Mouse (Mus musculus) urinary bladder, postnatal 25 days (tissue): ENCODE results near the gene Irf6.
A peak's percentile ranks its signal among the peaks of the same experiment; 100 is the strongest.

Experiments used
- DNase-seq: peaks from one replicate; pipeline ENCODE4 v3.0.0; 2022; ENCODE audit warnings: low spot score

Irf6 gene

DNA sequence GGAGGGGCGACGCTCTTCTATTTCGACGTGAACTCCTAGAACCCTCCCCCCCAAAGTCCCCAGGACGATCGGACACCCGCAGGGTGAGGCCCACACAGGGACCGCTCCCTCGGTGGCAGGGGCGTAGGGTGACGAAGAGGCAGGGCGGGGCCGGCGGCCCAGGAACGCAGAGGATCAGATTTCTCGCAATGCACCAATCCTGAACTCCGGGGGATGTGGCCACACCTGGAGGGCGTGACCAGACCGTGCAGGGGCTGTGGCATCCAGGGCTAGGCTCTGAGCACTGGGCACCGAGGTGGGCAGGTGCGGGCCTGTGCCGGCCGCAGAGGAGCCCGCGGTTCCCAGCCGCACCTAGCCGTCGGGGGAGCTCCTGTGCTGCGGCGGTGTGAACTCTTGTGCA lies at the start of gene Irf6:
Irf6 (plus strand) TSS at position 240 of the 400 bp plus-strand sequence.
- peak; percentile 65 for DNase-seq

DNA sequence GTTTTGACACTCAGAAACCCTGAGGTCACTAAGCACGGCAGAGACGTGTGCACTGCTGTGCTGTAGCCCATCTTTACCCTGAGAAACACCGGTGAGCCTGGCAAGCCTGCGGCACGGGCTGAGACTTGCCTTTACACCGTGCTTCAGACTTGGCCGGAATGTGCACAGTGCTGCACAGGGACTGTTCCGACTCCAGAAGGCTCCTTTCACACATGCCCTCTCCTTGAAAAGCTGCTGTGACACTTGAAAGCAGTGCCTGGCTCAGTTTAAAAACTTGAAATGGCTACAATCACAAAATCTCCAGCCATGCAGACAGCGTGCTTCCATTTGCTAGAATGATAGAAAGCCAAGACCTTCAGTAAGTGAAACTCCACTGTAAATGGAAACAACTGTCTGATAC lies 40.8 kb upstream of the Irf6 start:
- DNase-seq = no peak

DNA sequence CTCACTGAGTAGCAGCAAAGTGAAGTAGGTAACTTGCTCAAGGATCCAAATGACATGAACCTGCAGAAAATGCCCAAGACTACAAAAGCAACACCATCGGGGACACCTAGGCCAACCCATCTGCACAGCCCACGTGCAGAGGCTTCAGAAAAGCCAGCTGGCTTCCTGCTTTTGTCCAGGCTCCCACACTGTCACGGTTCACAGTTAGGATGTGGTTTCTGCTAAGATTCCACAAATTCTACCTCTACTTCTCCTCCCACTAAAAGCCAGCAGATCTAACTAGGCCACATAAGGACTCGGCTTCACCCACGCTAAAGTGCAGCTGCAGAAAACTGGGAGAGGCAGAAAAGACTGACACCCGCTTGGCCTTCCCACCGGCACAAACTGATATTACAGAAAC lies 30.1 kb upstream of the Irf6 start:
- no peak for DNase-seq

DNA sequence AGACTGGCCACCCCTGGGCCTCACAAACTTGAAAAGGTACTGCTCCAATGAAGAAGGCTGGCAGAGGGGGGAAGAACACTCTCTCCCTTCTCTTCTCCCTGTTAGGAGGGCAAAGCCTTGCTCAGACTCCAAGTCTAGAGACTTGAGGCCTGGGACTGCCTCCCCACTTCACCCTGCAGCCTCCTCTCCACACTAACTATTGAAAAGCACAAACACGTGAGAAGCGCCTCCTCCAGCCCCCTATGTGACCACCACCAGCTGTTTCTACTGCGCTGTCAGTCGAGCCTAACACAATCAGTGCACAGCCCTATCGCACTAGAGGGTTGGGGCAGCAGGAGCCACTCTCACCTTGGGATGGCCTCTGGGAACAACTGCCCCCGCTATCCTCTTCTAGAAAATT lies 29.6 kb upstream of the Irf6 start:
- DNase-seq = no peak

DNA sequence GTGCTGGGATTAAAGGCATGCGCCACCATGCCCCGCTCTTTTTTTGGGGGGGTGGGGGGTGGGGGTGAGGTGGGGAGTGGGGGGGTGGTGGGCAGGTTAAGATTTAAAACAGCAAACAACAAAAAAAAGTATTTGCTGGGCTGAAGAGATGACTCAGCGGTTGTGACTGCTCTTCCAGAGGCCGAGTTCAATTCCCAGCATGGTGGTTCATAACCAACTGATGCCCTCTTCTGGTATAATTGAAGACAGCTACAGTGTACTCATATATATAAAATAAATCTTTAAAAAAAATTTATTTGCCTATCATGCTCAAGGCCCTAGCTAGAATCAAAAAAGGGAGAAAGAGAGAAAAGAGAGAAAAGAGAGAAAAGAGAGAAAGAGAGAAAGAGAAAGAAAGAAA lies 27.1 kb upstream of the Irf6 start:
- DNase-seq = no peak

DNA sequence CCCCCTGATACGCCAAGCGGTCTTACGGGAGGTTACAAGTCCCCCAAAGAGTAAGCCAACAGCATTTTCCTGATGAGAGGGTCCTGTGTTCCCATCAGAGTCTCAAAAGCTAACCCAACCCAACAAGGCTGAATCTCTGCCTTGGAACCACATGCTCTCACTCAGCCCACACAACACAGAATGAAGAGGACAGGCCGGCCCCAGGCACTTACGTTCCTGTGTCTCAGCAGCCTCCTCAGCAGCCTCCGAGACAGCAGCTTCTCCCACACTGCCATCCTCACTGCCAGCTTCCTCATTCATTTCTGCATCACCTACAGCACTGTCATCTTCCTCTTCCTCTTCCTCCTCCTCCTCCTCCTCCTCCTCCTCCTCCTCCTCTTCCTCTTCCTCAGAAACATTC lies 24.9 kb upstream of the Irf6 start:
- no peak for DNase-seq

DNA sequence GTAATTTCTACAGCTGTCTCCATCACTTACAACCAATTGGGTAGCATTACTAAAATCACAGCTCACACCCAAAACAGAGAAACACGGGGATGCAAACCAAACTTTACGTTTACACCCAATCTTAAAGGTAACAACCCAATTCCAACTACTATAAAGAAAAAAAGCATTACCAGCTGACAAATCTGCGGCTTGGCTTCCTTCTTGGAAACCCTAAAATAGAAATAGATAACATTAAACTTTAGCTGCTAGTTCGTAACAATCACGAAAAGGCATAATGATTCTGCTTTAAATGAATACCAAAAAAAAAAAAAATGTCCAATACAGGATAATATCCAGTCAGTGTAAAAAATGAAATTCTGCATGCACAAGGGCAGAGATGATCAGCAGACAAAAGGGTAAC lies 23.6 kb upstream of the Irf6 start:
- DNase-seq = no peak

DNA sequence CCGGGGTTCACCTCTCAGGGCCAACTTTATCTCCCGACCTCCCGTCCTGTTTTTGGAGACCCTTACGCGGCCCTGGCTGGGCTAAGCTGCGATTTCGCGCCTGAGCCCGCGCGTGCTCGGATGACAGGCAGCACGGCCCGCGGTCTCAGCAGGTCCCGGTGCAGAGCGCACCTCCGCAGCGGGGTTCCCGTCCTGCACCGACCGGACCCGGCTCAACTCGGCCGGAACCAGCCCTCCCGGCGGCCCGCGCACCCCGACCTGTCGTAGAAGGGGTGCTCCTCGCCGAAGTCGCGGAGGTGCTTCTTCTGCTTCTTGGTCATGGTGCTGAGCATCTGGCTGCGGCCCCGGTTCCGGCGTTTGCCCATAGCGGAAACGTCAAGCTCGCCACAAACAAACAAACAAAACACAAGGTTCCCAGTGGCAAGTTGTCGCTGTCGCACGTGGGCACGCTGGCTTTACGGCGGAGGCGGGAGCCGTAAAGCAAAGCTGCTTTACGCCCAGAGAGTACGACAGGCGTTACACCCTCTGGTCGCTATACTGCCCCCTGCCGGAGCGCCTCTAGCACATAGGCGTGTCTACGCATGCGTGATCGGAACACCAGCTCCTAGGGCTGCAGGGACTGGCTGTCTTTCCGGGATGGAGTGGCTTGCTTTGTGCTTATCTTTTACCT lies 23.0 kb upstream of the Irf6 start, which contains the start of gene Diexf:
Diexf (minus strand) TSS at position 487 of the 670 bp plus-strand sequence.
- DNase-seq = peak; percentile 99

DNA sequence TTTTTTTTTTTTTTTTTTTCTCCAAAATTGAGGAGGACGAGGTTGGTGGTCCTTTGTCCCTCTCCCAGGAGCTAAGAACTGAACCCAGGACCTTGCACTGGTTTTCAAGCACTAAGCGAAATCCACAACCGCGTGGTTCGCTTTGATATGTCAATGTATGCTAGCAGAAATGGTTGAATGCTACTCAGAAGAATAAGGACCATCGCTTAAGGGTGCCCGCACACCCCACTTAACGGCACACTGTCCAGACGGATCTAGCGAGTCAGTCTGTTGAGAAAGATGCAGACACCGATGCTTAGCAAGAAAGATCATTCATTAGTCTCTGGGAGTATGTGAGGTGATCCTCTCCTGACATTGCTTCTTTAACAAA lies 22.5 kb upstream of the Irf6 start:
- DNase-seq = no peak

DNA sequence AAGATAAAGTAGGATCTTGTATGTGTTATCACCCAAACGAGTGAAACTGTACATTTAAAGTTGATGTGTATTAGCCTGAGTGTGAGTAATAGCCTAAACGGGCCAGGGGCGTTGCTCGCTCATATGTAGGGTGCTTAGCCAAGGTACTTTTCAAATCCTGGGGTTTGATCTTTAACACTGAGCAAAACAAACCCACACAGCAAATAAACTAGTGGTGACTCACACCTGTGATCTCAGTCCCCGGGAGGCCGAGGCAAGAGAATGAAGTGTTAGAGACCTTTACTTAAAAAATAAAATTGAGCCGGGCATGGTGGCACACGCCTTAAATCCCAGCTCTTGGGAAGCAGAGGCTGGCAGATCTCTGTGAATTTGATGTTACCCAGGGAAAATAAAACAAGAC lies 22.1 kb upstream of the Irf6 start:
- DNase-seq = no peak

DNA sequence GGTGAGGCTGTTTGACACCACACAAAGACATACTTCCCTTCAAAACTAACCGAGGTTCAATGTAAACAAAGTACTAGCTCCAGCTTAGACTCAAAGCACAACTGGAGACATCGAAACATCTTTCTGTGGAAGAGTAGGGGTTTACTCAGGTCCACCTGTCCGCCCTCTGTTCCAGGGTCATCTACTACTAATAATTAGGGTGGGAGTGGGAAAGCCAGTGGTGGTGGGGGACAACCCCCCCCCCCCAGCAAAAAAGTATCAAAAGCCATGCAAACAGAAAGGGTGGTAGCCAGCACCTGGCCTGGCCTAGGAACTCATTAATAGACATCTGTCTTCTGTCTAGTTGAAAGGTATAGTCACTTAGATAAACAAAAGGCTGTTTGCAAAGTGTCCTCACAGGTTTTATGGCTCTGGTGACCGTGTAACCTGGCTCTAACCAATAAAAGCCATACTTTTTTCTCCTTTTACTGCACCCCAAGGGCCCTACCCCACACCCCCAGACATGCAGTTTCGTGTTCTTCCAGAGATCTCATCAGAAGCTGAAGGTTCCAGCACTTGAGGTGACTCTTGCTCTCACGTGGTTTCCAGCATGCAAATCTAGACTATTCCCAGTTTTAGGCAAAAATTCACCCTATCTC lies 21.5 kb upstream of the Irf6 start:
- DNase-seq = no peak

DNA sequence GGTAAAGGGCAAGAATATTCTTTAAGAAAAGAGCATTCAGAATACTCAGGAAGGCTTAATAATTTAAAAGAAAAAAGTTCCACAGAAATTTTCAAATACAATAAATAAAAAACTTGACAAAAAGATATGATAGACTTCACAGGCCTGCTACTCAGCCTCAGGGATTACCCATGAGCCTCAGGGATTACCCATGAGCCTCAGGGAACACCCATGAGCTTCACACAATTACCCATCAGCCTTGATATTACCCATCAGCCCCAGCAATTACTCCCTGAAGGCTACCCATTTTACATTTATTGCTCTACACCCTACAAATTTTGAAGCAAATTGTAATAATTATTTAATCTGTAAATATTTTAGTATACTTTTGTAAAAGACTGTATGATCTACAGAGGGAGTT lies 20.5 kb upstream of the Irf6 start:
- DNase-seq = no peak

DNA sequence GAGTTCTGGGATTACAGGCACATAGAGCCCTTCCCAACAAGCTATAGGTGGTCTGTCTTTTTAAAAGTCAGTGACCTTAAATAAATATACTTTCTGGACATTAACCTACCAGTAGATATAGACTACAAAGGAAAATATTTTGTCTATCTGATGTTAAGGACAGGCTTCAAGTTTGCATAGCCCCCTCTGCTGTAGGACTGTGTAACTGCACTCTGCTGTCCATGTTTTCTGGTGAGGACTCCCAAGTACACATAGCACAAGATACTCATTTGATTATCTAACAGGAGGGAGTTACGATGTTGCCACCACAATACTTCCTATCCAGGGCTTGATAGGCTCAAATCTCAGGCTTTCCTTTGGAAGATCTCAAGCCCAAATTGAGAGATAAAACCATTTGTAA lies 19.2 kb upstream of the Irf6 start:
- no peak for DNase-seq

DNA sequence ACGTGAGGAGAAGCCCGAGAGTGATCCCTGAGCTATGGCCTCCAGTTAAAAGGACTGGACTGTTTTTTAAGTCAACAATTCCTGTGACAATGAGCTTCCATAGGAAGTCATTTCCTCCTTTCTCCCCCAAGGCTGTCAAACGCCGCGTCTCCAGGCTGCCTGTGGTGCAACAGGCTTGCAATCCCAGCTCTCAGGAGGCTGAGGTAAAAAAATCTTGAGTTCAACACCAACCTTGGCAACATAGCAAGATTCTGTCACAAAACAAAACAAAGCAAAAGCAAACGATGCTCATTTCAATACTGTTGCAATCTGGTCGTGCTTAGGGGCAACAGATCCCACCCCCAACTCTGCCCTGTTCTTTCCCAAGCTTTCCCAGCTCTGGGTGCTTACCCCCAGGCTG lies 14.8 kb upstream of the Irf6 start:
- no peak for DNase-seq

DNA sequence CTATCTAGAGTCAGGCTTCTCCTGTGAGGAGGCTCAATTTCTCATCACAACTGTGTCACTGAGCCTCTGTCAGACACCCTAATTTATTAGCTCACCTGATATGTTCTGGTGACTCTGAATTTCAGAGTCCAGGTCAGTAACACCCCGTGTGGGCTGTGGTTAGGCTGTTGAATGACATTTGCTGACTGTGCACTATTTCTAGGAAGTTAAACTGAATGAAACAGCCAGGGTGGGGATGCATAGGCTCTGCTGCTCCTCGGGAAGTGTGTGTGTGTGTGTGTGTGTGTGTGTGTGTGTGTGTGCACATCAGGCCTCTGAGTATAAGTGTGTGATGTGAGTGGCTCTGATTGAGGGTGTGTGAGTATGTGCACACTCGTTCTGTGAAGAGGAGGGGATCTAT lies 14.2 kb upstream of the Irf6 start:
- DNase-seq = no peak

DNA sequence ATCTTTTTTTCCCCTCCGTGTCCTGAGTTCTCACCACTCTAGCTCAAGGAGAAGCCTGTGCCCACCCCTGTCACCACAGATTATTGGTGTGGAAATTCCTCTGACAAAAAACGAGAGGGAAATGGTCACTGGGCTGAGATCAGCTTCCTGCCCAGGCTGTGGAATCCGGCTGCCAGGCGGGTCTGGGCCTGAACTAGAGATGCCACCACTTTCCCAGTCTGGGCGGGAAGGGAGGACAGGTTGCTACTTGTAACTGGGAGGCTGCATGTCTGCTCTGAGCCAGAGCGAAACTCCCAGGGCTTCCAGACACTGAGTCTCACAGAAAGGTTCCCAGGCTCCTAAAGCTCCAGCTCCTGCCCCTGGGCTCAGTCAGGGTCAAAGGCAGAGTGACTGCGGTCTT lies 11.8 kb upstream of the Irf6 start:
- DNase-seq = peak; percentile 56

DNA sequence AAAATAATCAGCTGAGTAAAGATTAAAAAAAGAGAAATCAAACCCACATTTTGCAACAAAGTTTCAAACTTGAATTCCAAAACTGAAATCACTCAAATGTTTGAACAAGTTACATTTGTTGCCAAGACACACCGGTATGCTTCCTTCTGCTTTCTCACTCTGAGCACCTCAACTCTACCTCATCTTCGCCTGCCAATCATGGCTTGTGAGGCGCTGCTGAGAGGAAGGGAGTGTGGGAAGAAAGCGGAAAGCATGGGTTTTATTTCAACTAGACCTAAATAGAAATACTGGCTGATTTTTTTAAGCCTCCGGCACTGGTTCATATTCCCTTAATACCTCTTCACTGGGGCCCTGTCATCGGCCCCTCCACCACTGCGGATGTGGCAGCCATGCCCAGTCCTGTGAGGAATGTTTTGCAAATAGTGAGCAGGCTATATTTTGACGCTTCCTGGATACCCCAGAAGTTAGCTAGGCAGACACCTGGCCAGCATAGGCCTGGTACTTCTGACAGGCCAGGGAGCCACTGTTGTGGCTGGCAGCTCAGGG lies 10.3 kb upstream of the Irf6 start:
- DNase-seq = no peak

DNA sequence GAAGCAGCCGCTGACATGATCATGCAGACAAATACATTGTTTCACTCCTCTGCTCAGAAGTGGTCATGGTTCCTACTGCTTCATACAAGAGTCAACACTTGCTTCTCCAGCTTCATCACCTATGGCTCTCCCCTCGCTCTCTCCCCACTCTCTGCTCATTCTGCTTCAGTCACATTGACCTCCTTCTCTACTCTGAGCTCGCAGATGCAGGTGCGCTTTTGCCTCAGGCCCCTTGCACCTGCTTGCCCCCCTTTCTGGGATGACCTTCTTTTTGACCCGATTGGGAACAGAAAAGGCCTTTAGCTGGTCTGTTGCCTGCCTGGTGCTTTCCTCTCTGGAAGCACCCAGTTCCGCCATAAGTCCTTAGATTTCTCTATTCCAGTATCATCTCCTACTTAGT lies 8.4 kb upstream of the Irf6 start:
- DNase-seq = no peak

DNA sequence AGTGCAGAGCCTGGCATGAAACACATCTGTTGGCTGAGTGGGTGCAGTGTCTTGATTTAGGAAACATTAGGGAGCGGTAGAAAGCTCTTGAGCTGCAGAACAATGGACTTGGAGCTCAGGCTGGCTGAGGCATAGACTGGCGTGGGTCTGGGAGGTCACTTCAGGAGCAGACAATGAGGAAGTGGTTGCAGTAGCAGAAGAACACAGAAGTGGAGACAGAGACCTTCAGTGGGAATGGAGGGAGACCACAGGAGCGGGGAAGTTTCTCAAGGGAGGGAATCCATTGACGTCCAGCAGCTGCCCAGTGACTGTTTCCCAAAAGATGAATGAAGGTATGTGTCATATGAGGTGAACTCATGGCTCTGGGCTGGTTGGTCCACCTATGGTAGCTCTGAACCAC lies 7.8 kb upstream of the Irf6 start:
- no peak for DNase-seq

DNA sequence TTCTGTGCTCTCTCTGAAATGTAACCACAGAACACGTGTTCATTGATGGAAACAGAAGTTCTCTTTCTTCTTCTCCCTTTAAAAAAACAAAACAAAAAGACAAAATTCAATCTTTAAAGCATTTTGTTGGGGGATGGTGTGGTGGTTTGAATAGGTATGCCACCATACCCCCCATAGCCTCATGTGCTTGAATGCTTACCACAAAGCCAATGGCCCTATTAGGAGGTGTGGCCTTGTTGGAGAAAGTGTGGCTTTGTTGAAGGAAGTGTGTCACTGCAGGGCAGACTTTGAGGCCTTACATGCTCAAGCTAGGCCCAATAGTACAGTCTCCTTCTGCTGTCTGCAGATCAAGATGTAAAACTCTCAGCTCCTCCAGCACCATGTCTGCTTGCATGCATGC lies 6.5 kb upstream of the Irf6 start:
- DNase-seq = no peak

DNA sequence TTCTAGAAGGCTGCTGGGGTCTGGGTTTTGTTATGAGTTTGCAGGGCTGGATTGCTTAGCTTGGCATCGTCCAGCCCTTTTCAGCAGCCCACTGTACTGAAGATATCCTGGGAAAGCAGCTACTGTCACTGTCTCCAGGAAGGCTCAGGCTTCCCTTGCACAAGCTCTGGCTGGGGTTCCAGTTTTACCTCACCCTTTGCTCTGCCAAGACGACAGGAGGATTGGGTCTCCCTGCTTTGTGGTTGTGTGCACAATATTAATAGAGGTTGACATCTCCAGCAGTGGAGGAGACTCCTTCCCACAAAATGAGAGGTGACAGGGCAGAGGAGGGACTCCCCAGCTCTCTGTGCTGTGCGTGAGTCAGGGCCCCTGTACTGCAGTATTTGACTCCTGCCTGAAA lies 3.7 kb upstream of the Irf6 start:
- DNase-seq = no peak

DNA sequence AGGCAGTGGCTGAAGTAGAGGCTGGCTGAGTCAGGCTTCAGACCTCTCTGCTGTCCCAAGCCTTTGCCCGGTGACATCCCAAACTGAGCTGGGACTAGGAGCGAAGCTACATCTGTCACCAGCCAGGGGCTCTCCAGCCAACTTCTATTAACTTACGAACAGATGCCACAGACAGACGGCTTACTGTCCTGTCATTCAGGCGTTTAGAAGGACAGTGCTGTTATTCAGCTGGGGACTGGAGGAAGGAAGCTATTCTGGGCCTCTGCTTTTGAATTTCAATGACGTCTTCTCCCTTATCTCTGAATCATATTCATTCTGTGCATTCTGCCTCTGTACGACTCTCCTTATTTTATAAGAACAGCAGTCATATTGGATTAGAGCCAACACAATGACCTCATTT lies 1.8 kb upstream of the Irf6 start:
- no peak for DNase-seq

DNA sequence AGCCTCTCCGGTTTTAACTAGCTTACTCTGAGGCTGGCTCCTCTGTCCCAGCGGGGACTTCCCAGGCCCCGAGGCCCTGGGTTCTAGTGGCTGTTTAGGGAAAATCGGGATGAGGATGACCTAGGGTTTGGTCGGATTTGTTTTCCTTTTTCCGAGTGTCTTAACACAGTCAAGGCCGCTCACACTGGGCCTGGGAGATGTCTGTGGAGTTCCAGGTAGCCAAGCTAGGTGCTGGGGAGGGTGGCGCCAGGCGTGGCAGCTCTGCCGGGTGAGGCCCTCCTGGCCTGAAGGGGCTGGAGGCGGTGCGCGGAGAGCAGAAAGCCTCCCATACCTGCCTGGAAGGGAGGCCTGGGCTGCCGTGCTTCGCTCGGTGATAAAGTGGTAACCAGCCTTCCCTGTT lies 650 bp downstream of the Irf6 start:
- peak; percentile 27 for DNase-seq
